21 mouse cellular contexts compared by ENCODE assay signal in genomic region chr14:59370348-59371068, GRCm38 (mm10). TPM values are rescaled to one million over a fixed set of nuclear protein-coding genes. Genes with fewer than 3 reads are reported as not detected.
DNase-seq lines count a peak whose midpoint lies in the region; TF ChIP-seq lines count a peak whose summit lies in the region.
"Had no signal": no experiment of that assay in that cellular context is flagged by ENCODE, and none has a peak within 500 bp of the region (broad histone marks: within the 10 kb centered on the region; RNA-seq: fewer than 3 reads in every experiment).

No protein-coding gene starts in this region.

- H3K9ac ChIP-seq in ES-Bruce4 (ENCODE audit: low read depth, poor library complexity, severe bottlenecking) = 0 out of 2 replicates have a peak overlapping the region, but pooled peaks have one; percentile 8
- H3K9ac ChIP-seq: embryonic facial prominence, embryonic 12.5 days; forebrain, embryonic 15.5 days; heart, embryonic 15.5 days; hindbrain, embryonic 14.5 days had no signal

- H3K36me3 ChIP-seq in E14TG2a.4 (ENCODE audit: insufficient read depth, low read length) (peaks cover 12% of the 10 kb centered on the region), ES-Bruce4 (ENCODE audit: control insufficient read depth, insufficient read depth, low read length, poor library complexity, severe bottlenecking) (no peaks in the 10 kb centered on the region)
- H3K36me3 ChIP-seq: embryonic facial prominence, embryonic 12.5 days; forebrain, embryonic 15.5 days; G1E; heart, embryonic 15.5 days; hindbrain, embryonic 10.5 days had no signal

- 0 out of 2 replicates have a peak, but pooled peaks have one; percentile 21 for TF ChIP-seq EP300 in ES-Bruce4 (IDR thresholded peaks at IDR 0.05; ENCODE audit: insufficient read depth, low read depth, low read length)

- DNase-seq in MEL-GATA-1-ER (ENCODE audit: extremely low read depth, low read depth) (peak; percentile 76), ZHBTc4 (ENCODE audit: low read depth, low spot score) (peak; percentile 96)
- no peak for DNase-seq in urinary bladder, postnatal 36 days (ENCODE audit: low spot score in 2 of 2)
- DNase-seq in right cerebral cortex, postnatal 14 days = no peak
- DNase-seq in spleen, postnatal 36 days (ENCODE audit: low spot score in 2 of 2) = no peak
- DNase-seq: adrenal gland, postnatal 14 days; cerebellum, adult 11-12 months; cerebellum, adult 9-10 months; cerebellum, postnatal 25 days; gastrocnemius, postnatal 10 days; heart, adult 2 months; heart, postnatal 14 days had no signal

- H3K4me3 ChIP-seq in E14TG2a.4 (replicated peaks; ENCODE audit: low read length) (peak overlapping the region; percentile 78), ES-Bruce4 (ENCODE audit: low read depth, low read length) (peak overlapping the region; percentile 42)
- H3K4me3 ChIP-seq: embryonic facial prominence, embryonic 12.5 days; forebrain, embryonic 15.5 days; heart, adult 2 months; heart, embryonic 15.5 days; hindbrain, embryonic 10.5 days had no signal

- peak overlapping the region; percentile 70 for H3K27ac ChIP-seq in ES-Bruce4 (ENCODE audit: insufficient read depth, low read length)
- H3K27ac ChIP-seq: embryonic facial prominence, embryonic 12.5 days; forebrain, embryonic 15.5 days; heart, adult 2 months; heart, embryonic 15.5 days; hindbrain, embryonic 10.5 days; hindbrain, embryonic 14.5 days had no signal

- TF ChIP-seq CTCF in E14TG2a.4 (conservative IDR thresholded peaks at IDR 0.05; ENCODE audit: low read length) (no peak), ES-Bruce4 (IDR thresholded peaks at IDR 0.05; ENCODE audit: low read depth, low read length) (no peak)

- H3K9me3 ChIP-seq in E14TG2a.4 (ENCODE audit: low read length) = peaks cover 35% of the 10 kb centered on the region
- peaks cover 16% of the 10 kb centered on the region for H3K9me3 ChIP-seq in ES-Bruce4 (replicated peaks; ENCODE audit: control insufficient read depth, insufficient read depth, low read length, poor library complexity, severe bottlenecking)
- H3K9me3 ChIP-seq: forebrain, embryonic 15.5 days; G1E; heart, embryonic 15.5 days had no signal

- no peak for TF ChIP-seq POLR2A in ES-Bruce4 (IDR thresholded peaks at IDR 0.05; ENCODE audit: insufficient read depth, low read length)

- H3K27me3 ChIP-seq in E14TG2a.4 (ENCODE audit: insufficient read depth, low read length) (no peaks in the 10 kb centered on the region), ES-Bruce4 (ENCODE audit: control insufficient read depth, insufficient read depth, low read length, poor library complexity, severe bottlenecking) (no peaks in the 10 kb centered on the region)
- H3K27me3 ChIP-seq: embryonic facial prominence, embryonic 12.5 days; forebrain, embryonic 15.5 days; heart, embryonic 15.5 days had no signal

- peaks cover 49% of the 10 kb centered on the region for H3K4me1 ChIP-seq in E14TG2a.4 (replicated peaks; ENCODE audit: low read depth, low read length)
- H3K4me1 ChIP-seq in ES-Bruce4 (ENCODE audit: control insufficient read depth, insufficient read depth, low read length) = peaks cover 4% of the 10 kb centered on the region
- H3K4me1 ChIP-seq: embryonic facial prominence, embryonic 12.5 days; forebrain, embryonic 15.5 days; hindbrain, embryonic 10.5 days had no signal

RNA-seq across cellular contexts. Expression of gene Phf11d, which starts 5.2 kb away (rescaled TPM):
- 22.6 and 23.4 TPM in 2 replicates for polyA plus RNA-seq in ES-Bruce4 (2011; ENCODE audit: insufficient read depth, insufficient read length, low read depth, missing spikeins)
- polyA plus RNA-seq: G1E had no signal

RNA-seq across cellular contexts. Expression of gene Phf11c, which starts 24.7 kb away (rescaled TPM):
- 1.0 and 1.1 TPM in 2 replicates for polyA plus RNA-seq in ES-Bruce4 (2011; ENCODE audit: insufficient read depth, insufficient read length, low read depth, missing spikeins)

RNA-seq across cellular contexts. Expression of gene Phf11b, which starts 29.4 kb away (rescaled TPM):
- 0.52 TPM in 1 of 2 replicates, not detected in the other for polyA plus RNA-seq in ES-Bruce4 (2011; ENCODE audit: insufficient read depth, insufficient read length, low read depth, missing spikeins)
- polyA plus RNA-seq: G1E; heart, embryonic 11.5 days had no signal

Comparison
In these comparisons a context has a peak if more than half of its experiments do, and no peak if none do; other contexts are left out.
1. DNase-seq: peak in MEL-GATA-1-ER (single experiment) and ZHBTc4 (single experiment); none in urinary bladder, postnatal 36 days (0 of 2), right cerebral cortex, postnatal 14 days (single experiment) and spleen, postnatal 36 days (0 of 2).